Mouse (Mus musculus) c-Kit-positive CD71-positive TER-119-positive erythroid progenitor cells, embryonic 14.5 days (primary cell): ENCODE results near the gene Smg7.
"Not testable (repeated sequence)": the region's sequence is repeated elsewhere in the genome, so short reads cannot be mapped to it uniquely, and the experiment has no call there.

ENCODE experiments used
- DNase-seq: peaks from one replicate; pipeline ENCODE4 v3.0.0-alpha.2; 2013; ENCODE audit warnings: low spot score

The Smg7 gene

DNA sequence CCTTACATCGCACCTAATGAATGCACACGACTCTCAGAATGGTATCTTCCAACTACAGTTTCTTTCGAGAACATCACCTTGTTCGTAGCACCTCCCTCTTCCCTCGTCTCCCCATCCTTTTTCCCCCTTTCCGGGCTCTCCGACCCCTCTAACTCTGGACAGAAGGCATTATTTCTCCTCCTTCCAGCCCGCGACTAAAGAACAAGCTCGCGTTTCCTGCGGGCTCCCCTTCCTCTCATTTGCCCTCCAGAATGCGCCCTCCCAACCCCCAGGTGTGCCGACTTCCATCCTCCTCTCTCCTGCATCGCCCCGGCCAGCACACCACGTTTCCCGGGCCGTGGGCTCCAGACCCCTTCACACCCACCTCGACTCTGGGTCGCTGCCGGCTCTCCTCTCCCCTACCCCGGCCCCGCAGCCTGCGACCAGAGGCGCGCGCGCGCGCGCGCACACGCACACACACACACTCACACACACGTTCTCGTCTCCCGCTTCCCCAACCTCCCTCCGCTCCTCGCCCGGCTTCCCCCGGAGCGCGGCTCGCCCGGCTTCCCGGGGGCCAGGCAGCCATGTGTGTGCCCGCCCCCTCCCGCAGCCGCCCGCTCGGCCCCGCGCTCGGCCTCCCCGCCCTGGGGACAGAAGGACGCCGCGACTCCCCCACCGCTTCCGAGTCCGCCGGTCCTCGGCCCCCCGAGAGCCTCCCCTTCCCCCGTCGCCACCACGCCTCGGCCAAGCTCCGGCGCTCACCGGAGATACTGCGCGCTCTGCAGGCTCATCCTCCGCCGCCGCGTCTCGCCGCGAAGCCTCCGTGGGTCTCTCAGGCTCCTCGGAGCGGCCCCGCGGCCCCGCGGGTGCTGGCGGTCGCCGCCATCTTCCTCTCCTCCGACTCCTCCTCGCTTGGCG lies at the start of gene Smg7:
Gene Smg7, minus strand, starts transcription at position 882 of the 900 bp plus-strand sequence.
- peak; percentile 34 for DNase-seq

DNA sequence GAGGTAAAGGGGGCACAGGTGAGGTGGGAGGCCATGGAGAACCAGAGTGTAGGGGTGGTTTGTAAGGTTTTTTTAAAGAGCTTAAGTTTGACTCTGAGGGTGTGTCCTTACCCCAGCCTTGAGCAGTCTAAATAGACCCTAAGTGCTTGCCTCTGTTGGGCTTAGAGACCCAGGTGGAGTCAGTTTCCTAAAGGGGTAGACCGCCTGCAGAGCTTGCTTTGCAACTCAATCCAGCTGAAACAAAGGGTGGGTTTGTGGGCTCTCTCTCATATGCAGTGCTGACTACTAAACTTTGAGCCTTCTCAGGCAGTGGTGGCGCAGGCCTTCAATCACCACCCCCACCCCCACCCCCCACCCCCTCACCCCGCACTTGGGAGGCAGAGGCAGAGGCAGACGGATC lies 40.5 kb upstream of the Smg7 start:
- DNase-seq = no peak

DNA sequence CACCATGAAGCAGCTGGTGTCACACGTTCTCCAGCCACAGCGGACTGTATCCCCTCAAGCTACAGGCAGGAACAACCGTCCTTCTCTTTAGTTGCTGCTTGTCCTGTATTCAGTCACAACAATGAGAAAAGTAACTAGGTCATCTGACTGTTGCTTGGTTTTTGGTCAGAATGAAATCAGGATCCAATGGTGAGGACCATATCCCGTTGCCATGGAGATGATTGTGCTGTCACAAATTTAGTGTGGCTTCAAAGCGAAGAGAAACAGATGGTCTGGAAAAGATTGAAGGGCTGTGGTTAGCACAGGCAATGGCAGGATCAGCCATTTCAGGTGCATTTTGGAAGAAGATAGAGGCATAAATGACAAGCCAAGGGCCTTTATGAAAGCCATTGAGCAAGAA lies 33.9 kb upstream of the Smg7 start:
- no peak for DNase-seq

- DNase-seq = no peak
These were observed 33.0 kb upstream of the Smg7 start for GRCm38 (mm10) chr1:152935476-152935875.

DNA sequence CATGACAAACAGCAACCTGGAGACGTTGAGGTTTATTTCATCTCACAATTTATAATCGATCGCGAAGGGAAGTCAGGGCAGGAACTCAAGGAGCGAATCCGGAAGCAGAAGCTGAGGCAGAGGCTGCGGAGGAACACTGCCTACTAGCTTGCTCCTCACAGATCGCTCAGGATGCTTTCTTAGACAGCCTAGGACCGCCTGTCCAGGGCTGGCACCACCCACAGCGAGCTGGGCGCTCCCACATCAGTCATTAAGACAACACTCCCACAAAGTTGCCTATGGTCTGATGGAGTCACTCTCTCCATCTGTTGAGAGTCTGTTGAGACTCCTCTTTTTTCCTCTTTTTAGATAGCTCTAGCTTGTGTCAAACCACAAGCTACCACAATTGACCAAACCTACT lies 31.5 kb upstream of the Smg7 start:
- DNase-seq = no peak

DNA sequence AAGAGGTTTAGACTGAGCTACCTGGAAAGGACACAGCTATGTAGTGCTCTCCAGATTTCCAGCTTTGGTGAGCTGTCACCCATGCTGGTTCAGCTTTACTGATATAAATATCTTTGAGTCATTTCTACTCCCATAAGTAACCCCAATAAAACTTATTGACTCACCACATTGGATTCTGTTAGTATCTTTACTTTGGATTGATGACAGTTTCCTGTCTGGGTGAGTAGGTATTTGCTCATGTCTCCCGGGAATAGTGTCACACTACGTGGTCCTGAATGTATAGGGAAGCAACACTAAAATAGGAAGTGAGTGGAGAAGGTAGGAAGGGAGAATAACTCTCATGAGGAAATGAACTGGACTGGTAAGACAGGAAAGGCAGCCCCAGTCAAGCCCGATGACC lies 19.3 kb upstream of the Smg7 start:
- DNase-seq = no peak

GRCm38 (mm10) chr1:152917626-152918025 lies 15.2 kb upstream of the Smg7 start:
- no peak for DNase-seq

DNA sequence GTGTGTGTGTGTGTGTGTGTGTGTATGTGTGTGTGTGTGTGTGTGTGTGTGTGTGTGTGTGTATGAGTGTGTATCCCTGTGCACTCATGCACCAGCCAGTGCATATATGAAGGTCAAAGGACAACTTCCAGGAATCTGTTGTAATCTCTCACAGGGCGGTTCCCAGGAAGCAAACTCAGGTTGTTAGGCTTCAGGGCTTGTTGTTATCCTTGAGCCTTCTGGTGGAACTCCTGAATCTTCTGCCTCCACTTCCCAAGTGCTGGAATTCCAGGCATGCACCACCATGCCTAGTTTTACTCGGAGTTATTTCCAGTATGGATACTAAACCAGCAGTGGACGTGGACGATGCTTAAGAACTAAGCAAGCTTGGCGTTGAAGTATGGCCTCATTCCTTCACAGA lies 14.5 kb upstream of the Smg7 start:
- no peak for DNase-seq

DNA sequence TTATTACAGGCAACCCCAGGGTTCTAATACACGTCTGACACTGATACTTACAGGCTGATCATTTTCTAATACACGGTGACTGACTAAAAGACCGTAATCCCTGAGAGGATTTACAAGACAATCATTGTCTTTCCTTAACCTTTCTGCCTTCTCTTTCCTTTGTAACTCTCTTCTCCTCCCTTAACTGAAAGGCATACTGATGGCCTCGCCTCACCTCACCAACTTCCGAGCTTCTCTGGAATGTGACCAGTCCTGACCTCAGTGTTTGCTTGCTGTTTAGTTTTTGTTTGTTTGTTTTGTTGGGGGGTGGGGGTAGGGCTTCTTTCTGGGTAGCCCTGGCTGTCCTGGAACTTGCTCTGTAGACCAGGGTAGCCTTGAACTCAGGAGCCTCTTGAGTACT lies 13.3 kb upstream of the Smg7 start:
- no peak for DNase-seq

GRCm38 (mm10) chr1:152913483-152914460 lies 11.3 kb upstream of the Smg7 start:
- DNase-seq = no peak

DNA sequence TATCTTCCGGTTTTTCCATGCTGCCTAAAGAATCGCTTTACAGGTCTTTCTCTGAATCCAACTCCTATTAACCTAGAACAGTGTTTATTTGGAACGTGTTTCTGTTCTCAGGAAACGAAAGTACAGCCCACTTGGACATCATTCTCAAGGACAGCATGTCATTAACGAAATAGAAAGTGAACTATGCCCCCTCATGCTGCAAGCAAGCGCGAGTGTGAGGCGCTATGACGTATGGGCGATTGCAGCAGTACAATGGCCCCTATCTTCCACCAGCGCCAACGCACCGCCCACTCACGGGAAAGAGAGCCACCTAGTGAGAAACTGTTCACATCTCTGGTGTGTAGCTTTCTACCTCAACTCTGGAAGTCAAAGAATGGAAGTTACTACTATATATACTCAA lies 2.0 kb upstream of the Smg7 start:
- peak; percentile 87 for DNase-seq

GRCm38 (mm10) chr1:152903591-152904135 lies 1.2 kb upstream of the Smg7 start:
- DNase-seq = peak; percentile 36

- peak; percentile 92 for DNase-seq
These were observed 445 bp upstream of the Smg7 start for GRCm38 (mm10) chr1:152902665-152903516.

GRCm38 (mm10) chr1:152901419-152901764 lies 1.1 kb downstream of the Smg7 start:
- DNase-seq = peak; percentile 8

DNA sequence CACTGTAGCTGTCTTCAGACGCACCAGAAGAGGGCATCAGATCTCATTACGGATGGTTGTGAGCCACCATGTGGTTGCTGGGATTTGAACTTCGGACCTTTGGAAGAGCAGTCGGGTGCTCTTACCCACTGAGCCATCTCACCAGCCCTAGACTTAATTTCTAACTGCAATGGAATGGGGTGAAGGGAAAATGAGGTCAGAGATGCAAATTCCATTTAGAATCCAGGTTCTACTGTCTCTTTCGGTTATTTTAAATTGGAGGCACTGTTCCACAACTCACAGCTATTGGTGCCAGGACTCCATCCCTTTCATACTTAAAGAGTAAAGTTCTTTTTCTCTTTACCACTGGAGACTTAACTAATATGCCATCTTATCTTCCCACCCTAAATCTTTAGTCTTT lies 14.4 kb downstream of the Smg7 start:
- not testable (repeated sequence) for DNase-seq

GRCm38 (mm10) chr1:152871031-152871430 lies 31.4 kb downstream of the Smg7 start:
- DNase-seq = no peak

DNA sequence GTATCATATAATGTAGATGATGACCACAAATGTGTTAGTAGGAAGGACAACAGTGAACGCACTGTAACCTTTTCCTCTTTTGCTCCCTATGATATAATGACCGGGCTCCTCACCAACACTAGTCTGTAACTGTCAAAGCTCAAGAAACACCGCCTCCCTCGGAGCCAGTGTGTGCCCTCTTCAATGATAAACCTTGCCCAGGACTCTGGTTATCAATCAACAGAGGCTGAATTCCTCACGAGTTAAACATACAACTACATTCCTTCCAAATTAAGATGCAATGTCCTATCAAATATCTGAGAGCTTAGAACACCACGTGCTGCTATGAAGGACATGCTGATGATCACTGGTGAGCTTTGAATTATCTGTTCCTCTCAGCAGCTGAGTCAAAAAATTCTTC lies 32.5 kb downstream of the Smg7 start:
- no peak for DNase-seq

DNA sequence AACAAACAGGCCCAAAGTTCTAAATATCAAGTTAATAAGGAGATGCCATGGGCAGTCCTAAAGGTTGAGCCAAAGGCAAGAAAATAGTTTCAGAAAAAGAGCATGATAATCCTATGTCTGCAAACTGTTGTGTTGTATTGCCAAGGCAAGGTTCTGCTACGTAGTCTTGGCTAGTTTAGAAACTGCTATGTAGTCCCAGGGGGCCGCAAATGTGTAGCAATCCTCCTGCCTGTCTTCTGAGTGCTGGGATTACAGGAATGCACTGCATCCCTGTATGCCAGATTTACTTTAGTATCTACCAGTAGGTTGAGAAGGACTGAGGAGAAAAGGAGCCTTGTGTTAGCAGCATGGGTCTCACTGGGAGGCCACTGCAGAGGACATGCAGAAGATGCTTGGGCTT lies 55.6 kb downstream of the Smg7 start:
- DNase-seq = no peak

DNA sequence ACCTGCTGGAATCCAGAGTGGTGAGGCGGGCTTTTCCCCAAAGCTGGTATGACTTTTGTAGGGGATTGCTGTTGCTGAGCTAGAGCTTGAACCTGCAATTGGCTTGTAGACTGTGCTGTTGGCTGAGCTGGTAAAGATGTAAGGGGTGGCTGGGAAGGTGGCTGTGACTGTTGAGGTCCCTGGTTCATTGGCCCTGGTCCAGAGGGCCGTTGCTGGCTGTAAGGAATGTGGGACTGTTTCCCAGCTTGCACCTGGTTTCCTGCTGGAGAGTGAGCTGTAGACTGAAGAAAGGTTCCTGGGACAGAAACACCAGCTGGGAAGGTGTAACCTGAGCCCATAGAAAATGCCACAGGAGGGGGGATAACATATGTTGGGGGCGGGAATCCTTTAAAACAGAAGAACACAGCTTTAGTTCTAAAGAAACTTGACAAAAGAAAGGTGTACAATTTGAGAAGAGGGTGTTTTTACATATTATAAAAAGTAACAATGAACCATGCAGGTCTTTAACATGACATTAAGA lies 57.2 kb downstream of the Smg7 start:
- DNase-seq = no peak

DNA sequence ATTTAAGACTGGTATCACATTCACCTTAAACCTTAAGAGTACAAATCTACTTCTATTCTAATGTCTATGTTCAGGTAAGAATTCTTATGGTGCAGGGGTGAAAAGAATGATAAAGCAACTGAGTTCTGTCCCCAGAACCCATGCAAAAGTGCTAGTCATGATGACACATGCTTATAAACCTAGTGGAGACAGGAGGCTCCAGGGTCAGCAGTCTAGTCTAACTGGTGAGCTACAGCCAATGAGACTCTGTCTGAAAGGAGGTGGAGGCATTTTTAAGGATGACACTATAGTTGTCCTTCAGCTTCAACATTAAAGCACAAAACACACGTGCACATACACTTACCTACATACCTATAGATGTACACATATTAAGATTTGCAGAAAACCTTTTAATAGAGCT lies 57.8 kb downstream of the Smg7 start:
- no peak for DNase-seq

DNA sequence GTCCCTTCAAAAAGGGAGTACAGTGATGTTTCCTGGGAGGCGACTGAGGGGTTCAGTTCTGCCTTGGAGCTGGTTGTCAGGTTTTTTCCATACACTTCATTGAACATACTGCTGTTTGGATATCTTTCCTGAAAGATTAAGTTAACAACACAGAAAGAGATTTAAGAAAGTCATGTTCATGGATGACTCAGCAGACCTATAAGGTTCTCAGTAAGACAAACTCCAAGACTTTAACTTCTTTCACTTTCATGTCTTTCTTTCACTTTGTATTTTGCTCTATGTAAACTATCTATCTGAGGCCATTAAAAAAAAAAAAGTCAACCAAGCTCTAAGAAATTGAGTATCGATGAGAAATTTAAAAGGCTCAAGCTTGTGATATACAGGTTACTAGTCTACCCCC lies 61.4 kb downstream of the Smg7 start:
- no peak for DNase-seq
